Mouse (Mus musculus): ENCODE data around the gene Usp43.

Gene Usp43

DNA sequence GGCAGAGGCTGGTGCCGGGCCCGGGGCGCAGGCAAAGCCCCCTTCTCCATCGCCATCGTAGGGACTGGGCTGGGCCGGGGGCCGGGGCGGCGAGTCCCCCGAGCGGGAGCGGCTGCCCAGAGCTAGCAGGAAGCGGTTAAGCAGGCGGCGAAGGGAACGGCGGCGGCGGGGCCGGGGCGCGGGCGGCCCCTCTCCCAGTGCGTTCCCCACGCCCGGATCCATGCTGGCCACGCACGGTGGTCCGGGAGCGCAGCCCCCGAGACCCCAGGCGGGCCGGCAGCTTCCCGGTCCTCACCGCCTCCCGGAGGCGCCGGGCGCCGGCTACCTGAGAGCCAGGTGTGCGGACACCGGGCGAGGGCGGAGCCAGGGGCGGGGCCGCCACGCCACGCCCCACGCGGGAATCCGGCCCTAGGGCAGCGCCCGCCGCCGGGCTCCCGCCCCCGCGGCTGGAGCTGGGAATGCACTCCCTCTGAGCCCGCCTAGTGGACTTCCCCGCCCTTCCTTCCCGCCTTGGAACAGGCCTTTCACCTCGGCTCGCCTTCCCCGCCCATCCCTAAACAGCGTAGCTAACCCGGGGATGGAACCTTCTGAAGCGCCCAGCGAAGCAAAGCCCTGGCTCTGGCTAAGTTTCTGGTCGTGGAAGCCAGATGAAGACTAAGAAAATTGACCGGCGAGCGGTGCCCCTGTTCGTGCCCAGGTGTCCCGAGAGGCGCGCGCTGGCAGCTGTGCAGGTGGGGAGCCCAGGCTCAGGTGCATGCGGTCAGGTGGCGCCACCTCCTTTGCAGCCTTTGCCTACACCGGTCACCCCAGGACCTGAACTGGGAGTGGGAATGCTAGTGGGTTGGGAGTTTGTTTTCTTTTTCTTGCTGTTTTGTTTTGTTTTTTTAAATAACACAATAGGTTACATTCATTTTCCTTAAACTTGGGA is at the start of gene Usp43:
TSS of gene Usp43 (minus strand) at position 327 of the 928 bp plus-strand sequence.
- 1% methylated on average over 76 of the region's 80 CpGs for WGBS

DNA sequence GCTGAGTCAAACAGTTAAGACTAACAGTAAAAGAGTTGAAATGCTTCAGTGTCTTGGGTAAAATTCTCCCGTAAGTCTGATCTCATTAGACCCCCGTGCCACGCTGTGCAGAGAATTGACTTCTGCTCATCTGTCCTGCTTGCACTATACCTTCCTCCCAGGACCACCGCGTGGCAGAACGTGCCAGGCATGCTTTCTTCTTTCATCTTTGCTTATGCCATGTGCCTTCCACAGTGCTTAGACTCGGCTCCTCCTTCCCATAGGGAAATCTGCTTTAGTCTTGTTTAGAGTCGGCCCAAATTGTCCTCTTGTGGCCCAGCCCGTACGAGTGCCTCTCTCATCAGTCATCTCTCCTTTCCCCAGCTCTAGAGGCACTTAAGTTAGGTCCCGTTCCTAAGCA is 45.9 kb upstream of the Usp43 start:
- 67% methylated on average over 11 of the region's 11 CpGs for WGBS

DNA sequence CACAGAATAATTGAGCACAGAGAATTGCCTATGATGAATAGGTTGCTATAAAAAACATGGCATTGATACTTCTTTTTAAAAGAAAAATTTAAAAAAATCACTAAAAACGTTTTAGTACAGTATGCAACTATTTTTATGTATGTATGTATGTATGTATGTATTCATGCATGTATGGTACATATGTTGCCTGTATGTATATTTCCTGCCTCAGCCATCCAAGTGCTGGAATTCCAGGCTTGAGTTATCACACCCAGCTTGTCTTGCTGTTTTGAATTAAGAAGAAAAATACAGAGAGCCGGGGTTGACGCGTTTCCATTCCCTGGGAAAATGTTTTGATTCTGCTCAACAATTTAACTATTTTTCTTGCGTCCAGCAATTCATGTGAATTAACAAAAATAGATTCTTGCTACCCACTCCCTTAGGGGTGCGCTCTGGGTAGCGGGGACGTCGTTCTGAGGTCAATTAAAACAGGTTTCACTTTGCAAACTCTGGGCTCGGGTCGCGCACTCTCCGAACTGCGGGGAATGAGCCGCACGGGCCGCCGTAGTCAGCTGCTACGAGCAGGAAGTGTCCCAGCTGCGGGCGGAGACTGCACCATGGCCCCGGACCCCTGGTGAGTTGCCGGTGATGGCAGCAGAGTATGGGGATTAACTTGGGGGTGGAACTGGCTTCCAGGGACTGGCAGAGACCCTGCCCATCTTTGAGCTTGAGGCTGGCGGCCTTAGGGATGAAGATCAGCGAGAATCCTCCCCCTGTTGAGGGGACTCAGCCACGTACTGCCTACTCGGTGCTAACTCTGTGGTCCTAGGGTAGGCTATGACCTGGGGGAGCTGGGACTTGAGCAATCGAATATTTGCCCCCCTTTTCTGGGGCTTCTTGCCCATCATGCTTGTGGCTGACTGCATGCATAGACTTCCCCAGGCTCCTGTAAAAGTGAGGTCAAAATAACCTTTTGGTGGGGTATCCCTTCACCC is 44.2 kb upstream of the Usp43 start, which contains the start of gene Stx8:
TSS of gene Stx8 (plus strand) at position 289 of the 974 bp plus-strand sequence.
- WGBS = under 1% methylated on average over 28 of the region's 28 CpGs

DNA sequence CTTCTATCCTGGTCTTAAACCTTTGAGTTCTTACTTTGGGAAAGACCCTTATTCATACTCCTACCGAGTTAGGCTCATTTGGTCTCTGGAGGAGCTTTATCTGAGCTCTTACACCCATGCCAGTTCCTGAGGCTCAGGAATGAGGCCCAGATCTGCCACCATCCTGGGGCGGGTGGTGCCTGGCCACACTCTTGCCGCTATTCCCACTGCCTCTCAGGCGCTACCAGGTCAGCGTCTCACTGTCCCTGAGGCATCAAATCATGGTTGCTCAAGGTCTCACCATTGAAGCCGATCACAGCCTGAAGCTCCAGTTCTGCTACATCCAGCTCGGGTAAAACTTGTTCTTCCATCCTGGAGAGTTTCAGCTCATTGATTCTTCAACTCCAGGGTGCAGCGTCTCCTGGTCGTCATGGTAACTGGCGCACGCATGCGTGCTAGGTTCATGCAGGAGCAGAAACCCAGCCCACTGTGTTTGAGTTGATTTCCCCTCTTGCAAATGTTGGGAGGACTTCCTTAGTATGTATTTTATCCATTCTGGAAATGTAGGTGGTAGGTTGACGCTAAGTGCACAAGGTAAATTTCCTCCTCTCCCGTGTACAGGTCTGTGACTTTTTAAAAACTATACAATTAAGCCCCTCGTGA is 43.4 kb upstream of the Usp43 start, which contains the start of gene Cfap52:
TSS of gene Cfap52 (minus strand) at position 410 of the 642 bp plus-strand sequence.
- WGBS = 5% methylated on average over 15 of the region's 15 CpGs

DNA sequence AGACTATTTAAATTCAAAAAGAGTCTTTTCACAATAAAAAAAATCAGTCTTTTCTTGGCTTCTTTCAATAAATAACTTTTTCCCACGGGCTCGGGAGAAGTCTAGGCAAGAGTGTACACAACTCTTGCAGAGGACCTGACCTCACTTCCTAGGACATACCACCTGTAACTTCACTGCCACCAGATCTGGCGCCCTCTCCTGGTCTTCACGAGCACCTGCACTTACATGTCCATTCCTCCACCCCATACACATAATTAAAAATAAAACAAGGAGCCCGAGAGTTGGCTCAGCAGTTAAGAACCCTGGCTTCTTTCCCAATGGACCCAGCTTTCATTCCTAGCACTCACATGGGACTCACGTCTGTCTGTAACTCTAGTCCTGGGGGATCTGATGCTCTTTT is 42.2 kb upstream of the Usp43 start:
- 64% methylated on average over 6 of the region's 6 CpGs for WGBS

DNA sequence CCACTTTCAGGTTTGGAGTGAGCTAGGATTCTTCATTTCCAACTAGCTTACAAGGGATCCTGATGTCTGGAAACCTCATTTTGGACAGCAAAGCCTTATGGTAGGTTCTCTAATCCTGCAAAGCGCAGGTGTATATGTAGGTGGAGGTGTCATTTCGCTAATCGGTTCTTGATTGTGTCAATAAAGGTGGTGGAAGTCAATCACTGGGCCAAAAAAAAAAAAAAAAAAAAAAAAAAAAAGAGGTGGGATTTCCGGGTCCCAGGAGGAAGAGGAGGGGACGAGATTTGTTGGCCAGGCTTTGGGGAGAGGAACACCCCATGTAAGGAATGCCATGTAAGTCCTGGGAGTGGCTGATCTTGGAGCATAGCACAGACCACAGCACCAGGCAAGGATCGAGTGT is 32.5 kb upstream of the Usp43 start:
- WGBS = 84% methylated on average over 6 of the region's 6 CpGs

DNA sequence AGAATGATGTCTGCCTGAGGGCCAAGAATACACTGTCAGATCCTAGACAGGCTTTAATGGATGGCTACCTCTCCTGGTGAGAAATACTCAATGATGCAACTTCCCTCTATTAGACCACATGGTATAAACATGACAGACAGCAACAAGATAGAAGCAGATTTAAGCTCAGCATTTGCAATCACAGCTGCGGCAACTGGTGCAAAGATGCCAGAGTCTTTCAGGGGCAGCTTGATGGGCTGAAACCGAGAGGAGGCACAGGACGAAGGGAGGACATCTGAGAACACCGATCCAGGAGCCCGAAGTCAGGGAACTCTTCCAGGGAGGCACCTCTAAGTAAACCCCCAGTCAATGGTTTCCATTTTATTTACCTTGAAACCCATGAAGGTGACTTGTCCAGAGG is 31.7 kb upstream of the Usp43 start:
- 86% methylated on average over 5 of the region's 5 CpGs for WGBS

DNA sequence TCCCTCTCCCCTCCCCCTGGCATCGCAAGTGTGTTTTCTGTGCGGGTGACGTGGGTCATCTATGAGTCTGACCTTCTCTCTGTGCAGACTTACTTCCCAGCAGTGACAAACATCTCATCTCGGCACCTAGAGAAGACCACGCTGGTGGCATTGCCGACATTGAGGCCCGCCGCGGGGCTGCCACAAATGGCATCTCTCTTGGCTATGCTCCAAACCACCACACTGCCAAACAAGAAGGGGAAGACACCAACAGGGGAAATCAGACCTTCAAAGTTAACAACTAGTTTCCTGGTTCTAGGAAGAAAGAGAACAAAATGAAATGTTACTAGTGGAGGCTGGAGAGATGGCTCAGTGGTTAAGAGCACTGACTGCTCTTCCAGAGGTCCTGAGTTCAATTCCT is 27.5 kb upstream of the Usp43 start:
- 76% methylated on average over 9 of the region's 9 CpGs for WGBS

DNA sequence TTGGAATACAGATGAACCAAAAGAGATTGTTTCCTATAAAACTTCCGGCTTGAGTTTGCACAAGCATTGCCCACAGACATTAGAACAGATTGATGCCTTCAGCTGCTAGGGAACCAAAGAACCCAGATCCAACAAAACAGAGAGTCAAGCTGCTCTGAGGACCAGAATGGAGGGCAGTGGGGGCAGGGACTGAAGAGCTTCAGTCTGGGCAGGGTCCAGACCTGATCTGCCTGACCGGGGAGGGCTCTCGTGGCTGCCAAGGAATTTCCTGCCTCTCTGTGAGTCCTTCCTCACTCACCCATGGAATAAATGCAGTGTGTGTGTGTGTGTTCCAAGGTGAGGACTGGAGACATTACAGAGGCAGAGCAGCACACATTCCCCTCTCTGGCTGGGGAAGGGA is 26.3 kb upstream of the Usp43 start:
- WGBS = 44% methylated on average over 3 of the region's 3 CpGs

DNA sequence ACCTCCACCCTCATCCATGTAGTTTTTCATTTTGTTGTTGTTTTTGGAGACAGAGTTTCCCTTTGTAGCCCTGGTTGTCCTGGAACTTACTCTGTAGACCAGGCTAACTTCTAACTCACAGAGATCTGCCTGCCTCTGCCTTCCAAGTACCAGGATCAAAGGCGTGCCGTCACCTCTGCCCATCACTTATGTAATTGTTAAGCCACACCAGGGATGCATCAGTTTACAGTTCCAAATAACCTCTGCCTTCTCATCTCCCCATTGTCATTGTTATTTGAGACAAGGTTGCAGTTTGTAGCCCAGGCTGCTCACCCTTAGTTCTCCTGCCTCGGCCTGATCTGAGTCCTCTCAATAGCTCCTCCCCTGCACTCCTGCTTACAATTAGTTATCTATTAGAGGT is 10.2 kb upstream of the Usp43 start:
- 95% methylated on average over 3 of the region's 3 CpGs for WGBS

DNA sequence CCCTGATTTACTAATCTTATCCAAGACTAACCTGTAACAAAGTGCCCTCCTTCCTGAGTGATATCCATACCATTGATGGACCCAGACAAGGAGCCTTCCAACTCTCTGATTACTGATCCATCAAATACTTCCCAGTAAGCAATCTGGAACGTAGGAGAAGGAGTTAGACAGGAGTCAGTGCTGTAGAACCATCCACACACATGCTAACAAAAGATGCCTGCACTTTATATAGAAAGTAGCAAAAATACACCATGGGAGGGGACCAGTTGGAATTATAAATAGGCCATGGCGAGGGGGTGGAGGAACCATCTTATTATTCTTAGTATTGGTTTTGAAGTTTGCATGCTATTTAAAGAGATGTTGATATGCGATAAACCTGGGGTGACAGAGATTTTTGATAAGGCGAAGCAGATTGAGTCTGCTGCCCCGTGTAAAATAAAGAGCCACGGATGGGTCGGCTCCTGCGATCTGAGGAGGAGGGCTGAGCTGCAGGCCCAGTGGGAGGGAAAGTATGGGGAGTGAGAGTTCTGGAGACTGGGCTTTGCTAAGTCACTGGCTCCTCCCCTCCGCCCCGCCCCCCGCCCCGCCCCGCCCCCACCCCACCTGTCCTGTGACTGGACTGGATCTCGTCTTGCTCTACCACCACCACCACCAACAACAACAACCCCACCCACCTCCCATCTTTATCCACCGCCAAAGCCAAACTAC is 4.5 kb upstream of the Usp43 start:
- 12% methylated on average over 14 of the region's 15 CpGs for WGBS

DNA sequence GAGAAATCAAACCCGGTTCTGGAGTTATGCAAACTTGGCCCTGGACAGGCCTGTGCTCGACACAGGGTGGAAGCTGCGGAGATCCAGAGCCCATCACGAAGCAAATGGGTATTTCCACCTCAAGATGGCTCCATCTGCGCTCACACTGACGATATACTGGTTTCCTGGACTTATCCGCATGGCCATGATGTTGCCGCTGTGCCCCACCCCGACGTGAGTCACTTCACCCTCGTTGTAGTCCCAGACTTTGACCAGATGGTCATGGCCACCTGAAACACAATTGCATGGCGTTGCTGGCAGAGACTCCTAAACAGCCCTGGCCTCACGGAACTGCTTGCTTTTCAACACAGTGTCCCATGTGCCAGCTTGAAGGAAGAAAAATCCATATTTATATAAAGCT is 3.0 kb upstream of the Usp43 start:
- 60% methylated on average over 13 of the region's 13 CpGs for WGBS

DNA sequence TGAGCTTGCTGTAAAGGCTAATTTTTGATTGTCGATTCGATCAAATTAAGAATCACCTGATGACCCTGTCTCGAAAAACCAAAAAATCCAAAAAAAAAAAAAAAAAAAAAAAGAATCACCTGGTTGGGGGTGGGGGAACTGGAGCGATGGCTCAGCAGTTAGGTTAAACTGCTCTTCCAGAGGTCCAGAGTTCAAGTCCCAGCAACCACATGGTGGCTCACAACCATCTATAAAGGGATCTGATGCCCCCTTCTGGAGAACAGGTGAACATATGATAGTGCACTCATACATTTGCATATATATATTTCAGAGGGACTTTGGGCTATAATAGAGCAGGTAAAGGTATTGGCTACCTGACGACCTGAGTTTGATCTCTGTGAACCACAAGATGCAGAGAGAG is 1.8 kb upstream of the Usp43 start:
- 92% methylated on average over 5 of the region's 5 CpGs for WGBS

DNA sequence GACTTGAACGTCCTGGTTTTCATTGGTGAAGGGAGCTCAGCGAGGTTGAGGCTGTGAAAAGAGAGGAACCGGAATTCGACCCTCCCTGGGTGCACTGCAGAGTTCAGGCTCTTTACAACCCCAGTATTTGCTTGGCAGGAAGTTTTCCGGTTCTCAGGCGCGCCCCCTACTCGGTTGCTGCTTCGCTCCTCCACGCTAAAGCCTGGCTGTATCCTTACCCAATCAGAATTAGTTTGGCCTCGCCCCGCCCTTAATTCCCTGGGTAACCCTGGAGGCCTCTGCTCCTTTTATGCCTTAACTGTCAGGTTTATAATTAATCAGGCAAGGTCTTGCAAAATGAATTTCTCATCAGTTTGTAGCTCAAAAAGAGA is 787 bp upstream of the Usp43 start:
- WGBS = under 1% methylated on average over 12 of the region's 12 CpGs

DNA sequence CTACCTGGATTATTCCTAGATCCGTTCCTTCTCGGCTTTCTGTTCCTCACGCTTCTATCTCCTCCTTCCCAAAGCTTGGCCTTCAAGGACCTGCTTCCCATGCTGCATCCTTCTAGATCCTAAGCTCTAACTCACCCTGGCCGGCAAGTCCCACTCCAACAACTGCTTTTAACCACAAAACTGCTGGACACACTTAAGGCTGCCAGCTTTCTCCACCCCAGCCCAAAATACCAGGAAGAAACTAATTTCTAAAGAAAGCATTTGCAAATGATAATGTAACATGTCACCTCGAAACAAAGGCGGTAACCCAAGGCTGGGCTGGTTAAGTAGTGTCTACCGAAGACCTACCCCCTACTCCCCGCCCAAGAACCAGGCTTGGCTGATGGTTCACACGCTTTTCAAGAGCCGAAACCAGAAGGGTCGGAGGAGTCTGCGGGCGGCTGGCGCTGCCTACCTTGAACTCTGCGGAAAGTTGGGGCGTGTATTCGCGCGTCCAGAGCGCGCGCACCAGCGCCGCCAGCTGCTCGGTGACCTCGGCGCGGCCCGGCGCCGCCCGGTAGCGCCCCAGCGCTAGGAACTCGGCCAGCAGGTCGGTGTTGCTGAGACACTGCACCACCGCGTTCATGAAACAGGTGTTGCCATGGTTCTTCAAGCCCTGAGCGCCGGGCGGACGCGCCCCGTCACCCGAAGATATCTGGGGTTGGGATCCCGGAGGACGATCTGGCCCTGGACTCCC is 694 bp downstream of the Usp43 start:
- WGBS = 9% methylated on average over 47 of the region's 47 CpGs

DNA sequence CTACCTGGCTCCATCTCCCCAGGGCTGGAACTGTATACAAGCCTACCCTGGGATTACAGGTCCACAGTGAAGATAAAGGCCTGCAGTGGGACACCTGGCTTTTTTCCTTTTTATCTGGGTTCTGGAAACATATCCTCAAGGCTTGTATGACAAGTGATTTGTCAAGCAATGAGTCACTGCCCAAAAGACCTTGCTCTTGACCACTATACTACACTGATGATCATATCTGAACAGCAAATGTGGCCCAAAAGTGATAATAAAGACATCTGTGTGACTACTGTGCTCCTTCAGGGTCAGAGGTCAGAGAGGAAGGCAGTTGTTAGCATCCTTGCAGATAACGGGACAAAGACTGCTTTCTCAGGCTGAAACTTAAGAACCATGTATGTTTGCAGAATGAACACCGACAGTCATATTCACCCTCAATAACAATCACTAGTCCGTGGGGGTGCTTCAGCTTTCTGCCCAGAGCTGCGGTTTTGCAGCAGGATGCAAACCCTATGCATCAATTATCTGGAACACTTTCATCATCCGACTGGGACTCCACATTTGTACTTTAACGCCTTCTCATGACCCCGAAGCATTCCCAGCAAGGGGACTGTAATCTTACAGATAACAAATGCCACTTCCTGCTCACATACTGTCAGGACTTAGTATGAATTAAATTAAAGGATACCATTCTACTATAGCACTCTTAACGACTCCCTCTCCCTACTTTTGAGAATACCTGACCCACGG is 1.6 kb downstream of the Usp43 start:
- 49% methylated on average over 9 of the region's 9 CpGs for WGBS

DNA sequence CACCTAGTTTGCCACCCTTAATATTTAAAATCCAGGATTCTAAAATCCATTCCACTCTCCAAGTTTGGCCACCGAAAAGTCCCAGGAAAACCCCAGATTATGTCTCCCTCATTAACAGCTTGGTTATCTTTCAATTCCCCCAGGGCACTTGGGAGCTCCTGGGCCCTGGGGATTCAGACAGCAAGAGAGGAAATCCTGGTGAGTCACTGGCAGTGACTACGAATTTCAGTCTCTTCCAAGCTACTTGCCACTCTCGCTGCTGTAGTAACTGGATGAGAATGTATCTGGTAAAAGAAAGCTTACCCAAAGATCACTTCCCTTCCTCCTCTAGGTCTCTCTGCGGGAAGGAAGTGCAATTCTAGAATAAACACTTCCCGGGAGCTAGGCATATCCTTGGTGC is 2.4 kb downstream of the Usp43 start:
- WGBS = 46% methylated on average over 5 of the region's 5 CpGs

DNA sequence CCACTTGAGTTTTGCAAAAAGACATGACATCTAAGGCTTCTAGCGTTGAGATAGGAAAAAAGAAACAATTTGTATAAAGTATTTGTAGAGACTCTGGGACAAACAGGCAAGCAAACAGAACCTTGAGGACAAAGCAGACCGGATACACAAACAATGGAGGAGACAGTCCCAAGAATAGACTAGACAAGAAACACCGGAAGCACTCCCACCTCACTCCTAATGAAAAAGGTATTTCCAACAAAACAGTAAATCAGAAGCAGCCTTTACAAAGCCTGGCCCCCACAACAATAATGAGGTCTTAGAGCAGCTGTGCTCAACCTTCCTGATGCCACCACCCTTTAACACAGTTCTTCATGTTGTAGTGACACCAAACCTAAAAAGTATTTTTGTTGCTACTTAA is 4.8 kb downstream of the Usp43 start:
- WGBS = 54% methylated on average over 3 of the region's 3 CpGs

DNA sequence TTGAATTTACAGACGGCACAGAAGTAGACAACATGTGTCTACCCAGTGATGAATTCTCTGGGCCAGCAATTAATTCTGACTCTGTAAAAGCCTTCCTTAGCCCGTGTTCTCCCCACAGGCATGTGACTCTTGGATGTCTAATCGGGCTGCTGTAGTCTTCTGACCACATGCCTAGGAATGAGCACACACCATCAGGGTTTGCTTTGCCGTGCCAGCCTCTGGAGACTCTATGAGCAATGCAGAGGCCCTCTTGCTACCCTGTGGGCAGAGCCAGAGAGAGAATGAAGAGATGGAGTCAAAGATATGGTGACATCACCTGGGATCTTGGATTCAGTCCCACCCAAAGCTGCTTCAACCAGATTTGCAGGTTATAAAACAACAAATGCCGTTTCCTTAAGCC is 10.9 kb downstream of the Usp43 start:
- WGBS = 82% methylated on average over 5 of the region's 5 CpGs

DNA sequence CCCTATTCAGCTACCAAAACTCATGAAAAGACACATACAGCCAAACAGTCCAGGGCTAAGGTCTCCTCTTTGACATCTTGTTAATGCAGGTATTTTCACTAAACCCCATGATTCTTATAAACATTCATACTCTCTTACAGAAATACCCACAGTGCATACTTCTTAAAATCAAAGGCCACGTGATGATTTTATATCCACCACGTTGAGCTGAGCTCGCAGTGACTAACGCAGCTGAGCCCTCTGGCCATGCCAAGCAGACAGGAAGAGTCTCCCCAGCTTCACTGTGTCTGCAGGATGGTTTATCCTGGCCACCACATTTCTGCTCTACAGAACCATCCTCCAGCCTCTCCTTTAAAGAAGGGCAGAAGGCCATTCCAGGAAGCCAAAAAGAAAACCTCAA is 18.2 kb downstream of the Usp43 start:
- WGBS = 81% methylated on average over 4 of the region's 4 CpGs
